Mouse (Mus musculus) olfactory bulb, adult 2 months (tissue): Measurements from ENCODE around the gene Ccdc30.

Experiments
- CTCF ChIP-seq: fragments of 200-500 bp; IDR thresholded peaks from 2 replicates; pipeline ENCODE4 v1.5.1; 2012; ENCODE audit warnings: low read depth, mild to moderate bottlenecking, low read length, moderate library complexity; ENCODE audit not compliant: insufficient read depth
- POLR2A ChIP-seq: fragments of 200-500 bp; IDR thresholded peaks from 2 replicates; pipeline ENCODE4 v1.6.1; 2012; ENCODE audit warnings: mild to moderate bottlenecking, low read depth, low read length, moderate library complexity; ENCODE audit not compliant: insufficient read depth

DNA sequence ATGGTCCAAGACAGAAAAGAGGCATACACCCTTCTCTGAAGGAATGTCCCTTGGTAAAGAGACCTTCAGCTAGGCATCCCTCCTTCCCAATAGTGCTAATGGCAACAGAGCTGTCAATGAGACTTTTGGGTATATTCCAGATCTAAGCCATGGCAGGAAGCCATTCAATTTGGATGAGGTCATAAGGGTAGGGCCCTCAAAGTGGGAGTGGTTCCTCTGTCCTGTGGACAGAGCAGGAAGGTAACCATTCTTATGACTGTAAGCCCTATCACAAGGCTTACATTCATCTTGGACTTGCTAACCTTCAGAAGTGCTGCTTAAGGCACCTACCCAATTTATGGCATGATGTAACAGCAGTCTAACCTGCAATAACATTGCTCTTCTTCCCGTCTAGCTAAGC is 140.7 kb downstream of the Ccdc30 start:
- TF ChIP-seq POLR2A: no peak
- TF ChIP-seq CTCF: no peak
